Mouse (Mus musculus): ENCODE data around the gene 4930426L09Rik. TPM values are rescaled to one million over a fixed set of nuclear protein-coding genes. Genes with fewer than 3 reads are reported as not detected.
A peak's percentile ranks its signal among the peaks of the same experiment; 100 is the strongest.

Gene 4930426L09Rik
- total and polyA plus RNA-seq, 2 experiments from 2014 or later, result 0.36 to 4.1 TPM

DNA sequence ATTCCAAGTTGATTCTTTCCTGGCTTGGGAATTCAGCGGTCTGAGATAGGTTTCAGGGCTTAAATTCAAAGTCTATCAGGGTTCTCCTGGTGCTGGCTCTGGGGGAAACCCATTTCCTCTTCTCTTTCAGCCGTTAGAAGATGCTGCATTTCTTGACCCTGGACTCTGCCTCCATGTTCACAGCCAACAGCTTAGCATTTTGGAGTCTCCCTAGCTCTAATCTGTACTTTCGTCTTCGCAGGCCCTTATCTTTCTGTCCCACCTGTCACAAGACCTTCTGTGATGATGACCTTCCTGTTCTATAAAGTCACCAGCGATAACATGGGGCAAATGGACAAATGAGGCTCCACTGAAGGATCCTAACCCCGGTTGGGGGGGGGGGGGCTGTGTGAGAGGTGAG lies 13.3 kb downstream of the 4930426L09Rik start:
- H3K4me2 ChIP-seq (ENCODE audit: low read depth, low read length), result no peak overlapping the region
- no peaks in the 10 kb centered on the region for H3K4me1 ChIP-seq (ENCODE audit: control insufficient read depth, insufficient read depth)
- H3K4me3 ChIP-seq (ENCODE audit: low read depth, low read length), result no peak overlapping the region
- no peak for ATAC-seq (ENCODE audit: insufficient read depth, low read depth)
- no peak overlapping the region for H3K27ac ChIP-seq (ENCODE audit: low read depth)
- 53% methylated on average over 6 of the region's 6 CpGs for WGBS
- no peaks in the 10 kb centered on the region for H3K36me3 ChIP-seq (replicated peaks; ENCODE audit: control insufficient read depth, insufficient read depth, low read length)
- TF ChIP-seq CTCF (IDR thresholded peaks at IDR 0.05; ENCODE audit: low read depth), result no peak
- TF ChIP-seq EP300 (IDR thresholded peaks at IDR 0.05; ENCODE audit: low read depth), result no peak
- no peaks in the 10 kb centered on the region for H3K9me3 ChIP-seq (replicated peaks; ENCODE audit: control insufficient read depth, low read length)
- no peak overlapping the region for H3K9ac ChIP-seq (replicated peaks; ENCODE audit: low read depth, low read length)
- DNase-seq (ENCODE audit: low spot score), result no peak
- no peaks in the 10 kb centered on the region for H3K27me3 ChIP-seq (ENCODE audit: control insufficient read depth, insufficient read depth, low read length)

DNA sequence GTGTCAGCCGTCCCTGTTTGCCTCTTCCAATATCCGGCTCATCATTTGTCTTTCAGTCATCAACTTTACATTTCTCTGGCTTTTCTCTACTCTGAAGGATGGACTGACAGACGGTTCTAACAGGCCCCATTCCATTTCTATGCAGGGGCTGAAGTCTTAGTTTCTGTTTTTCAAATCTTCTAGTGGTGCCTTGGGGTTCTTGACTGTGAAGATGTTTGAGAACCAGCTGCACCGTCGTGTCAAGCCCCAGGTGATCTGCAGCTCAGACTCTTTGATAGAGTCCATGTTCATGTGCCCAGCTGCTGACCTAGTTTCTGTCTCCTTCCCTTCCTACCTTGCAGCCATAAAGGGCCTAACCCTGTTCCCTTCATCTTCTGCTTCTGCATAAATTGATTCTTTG lies 18.2 kb downstream of the 4930426L09Rik start:
- ATAC-seq (ENCODE audit: insufficient read depth, low read depth) (no peak), DNase-seq (ENCODE audit: low spot score) (no peak)
- Histone ChIP-seq H3K27me3 (ENCODE audit: control insufficient read depth, insufficient read depth, low read length) (no peaks in the 10 kb centered on the region), H3K4me2 (ENCODE audit: low read depth, low read length) (no peak overlapping the region), H3K27ac (ENCODE audit: low read depth) (peak overlapping the region; percentile 43; the same call in 1 of the 2 replicates), H3K36me3 (replicated peaks; ENCODE audit: control insufficient read depth, insufficient read depth, low read length) (no peaks in the 10 kb centered on the region), H3K9me3 (replicated peaks; ENCODE audit: control insufficient read depth, low read length) (no peaks in the 10 kb centered on the region), H3K4me3 (ENCODE audit: low read depth, low read length) (no peak overlapping the region), H3K4me1 (ENCODE audit: control insufficient read depth, insufficient read depth) (peaks cover 2% of the 10 kb centered on the region; the same call in 1 of the 2 replicates), H3K9ac (replicated peaks; ENCODE audit: low read depth, low read length) (no peak overlapping the region)
- 69% methylated on average over 5 of the region's 5 CpGs for WGBS
- no peak for TF ChIP-seq EP300 (IDR thresholded peaks at IDR 0.05; ENCODE audit: low read depth)
- TF ChIP-seq CTCF (IDR thresholded peaks at IDR 0.05; ENCODE audit: low read depth), result no peak

DNA sequence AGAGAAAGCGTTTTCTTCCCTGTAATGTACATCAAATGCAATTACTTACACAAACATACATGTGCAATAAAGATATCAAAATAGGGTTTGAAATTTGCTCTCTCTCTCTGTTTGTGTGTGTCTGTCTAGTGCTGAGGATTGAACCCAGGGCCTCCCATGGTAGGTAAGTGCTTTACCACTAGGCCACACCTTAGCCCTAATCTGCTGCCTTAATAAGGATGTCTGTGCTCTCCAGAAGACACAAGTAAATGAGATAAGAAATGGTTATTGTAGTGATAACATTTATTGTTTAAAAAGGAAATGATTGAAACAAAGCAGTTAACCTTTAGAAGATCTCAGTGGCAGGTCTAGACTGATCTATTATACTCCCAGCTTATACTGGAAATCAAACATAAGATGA lies 18.7 kb downstream of the 4930426L09Rik start:
- Histone ChIP-seq H3K4me3 (ENCODE audit: low read depth, low read length) (no peak overlapping the region), H3K9me3 (replicated peaks; ENCODE audit: control insufficient read depth, low read length) (no peaks in the 10 kb centered on the region), H3K9ac (replicated peaks; ENCODE audit: low read depth, low read length) (no peak overlapping the region), H3K4me1 (ENCODE audit: control insufficient read depth, insufficient read depth) (peaks cover 7% of the 10 kb centered on the region; the same call in 1 of the 2 replicates), H3K27me3 (ENCODE audit: control insufficient read depth, insufficient read depth, low read length) (no peaks in the 10 kb centered on the region), H3K4me2 (ENCODE audit: low read depth, low read length) (no peak overlapping the region), H3K27ac (ENCODE audit: low read depth) (peak overlapping the region; percentile 15; the same call in 1 of the 2 replicates), H3K36me3 (replicated peaks; ENCODE audit: control insufficient read depth, insufficient read depth, low read length) (no peaks in the 10 kb centered on the region)
- WGBS, result 88% methylated on average over 1 of the region's 1 CpGs
- DNase-seq (ENCODE audit: low spot score) (no peak), ATAC-seq (ENCODE audit: insufficient read depth, low read depth) (no peak)
- no peak for TF ChIP-seq EP300 (IDR thresholded peaks at IDR 0.05; ENCODE audit: low read depth)
- no peak for TF ChIP-seq CTCF (IDR thresholded peaks at IDR 0.05; ENCODE audit: low read depth)

DNA sequence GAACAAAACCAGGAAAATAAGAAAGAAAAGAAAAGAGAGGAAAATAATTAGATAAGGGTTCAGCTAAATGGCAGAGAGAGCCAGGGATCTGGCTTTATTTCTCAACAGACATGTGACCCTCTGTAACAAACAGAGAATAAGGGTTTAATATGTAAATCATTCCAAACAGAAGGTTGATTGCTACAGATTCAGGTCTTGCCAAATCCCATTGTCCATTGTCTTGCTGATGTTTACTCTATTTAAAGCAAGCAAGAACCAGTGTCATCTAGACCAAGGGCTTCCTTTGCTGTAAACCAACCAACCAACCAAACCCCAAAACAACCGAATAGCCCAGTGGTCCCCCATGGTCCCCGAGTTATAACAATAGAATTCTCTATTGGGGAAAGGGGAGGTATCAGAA lies 19.9 kb downstream of the 4930426L09Rik start:
- Histone ChIP-seq H3K4me1 (ENCODE audit: control insufficient read depth, insufficient read depth) (peaks cover 10% of the 10 kb centered on the region; the same call in 1 of the 2 replicates), H3K4me2 (ENCODE audit: low read depth, low read length) (no peak overlapping the region), H3K9me3 (replicated peaks; ENCODE audit: control insufficient read depth, low read length) (no peaks in the 10 kb centered on the region), H3K4me3 (ENCODE audit: low read depth, low read length) (no peak overlapping the region), H3K9ac (replicated peaks; ENCODE audit: low read depth, low read length) (no peak overlapping the region), H3K27me3 (ENCODE audit: control insufficient read depth, insufficient read depth, low read length) (no peaks in the 10 kb centered on the region), H3K36me3 (replicated peaks; ENCODE audit: control insufficient read depth, insufficient read depth, low read length) (no peaks in the 10 kb centered on the region), H3K27ac (ENCODE audit: low read depth) (no peak overlapping the region)
- DNase-seq (ENCODE audit: low spot score), result no peak
- no peak for ATAC-seq (ENCODE audit: insufficient read depth, low read depth)
- WGBS, result 88% methylated on average over 2 of the region's 2 CpGs
- no peak for TF ChIP-seq EP300 (IDR thresholded peaks at IDR 0.05; ENCODE audit: low read depth)
- no peak for TF ChIP-seq CTCF (IDR thresholded peaks at IDR 0.05; ENCODE audit: low read depth)

DNA sequence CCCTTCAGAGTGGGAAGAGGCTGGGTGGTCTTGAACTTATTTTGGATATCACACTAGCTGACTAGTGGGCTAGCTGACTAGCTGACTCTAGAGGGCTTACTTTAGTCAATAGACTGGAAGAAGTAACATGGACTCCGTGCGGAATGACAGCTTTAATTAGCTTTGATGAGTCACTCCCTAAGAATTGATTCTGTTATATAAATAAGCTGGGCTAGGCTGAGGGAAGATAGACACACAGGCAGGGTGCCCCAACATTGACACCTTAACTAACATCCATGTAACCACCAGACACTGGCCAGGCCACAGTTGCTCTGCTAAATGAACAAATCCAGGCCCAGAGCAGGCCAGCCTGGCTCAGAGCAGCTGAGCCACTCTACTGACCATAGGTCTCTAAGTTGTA lies 26.7 kb downstream of the 4930426L09Rik start:
- H3K9ac ChIP-seq (replicated peaks; ENCODE audit: low read depth, low read length), result no peak overlapping the region
- H3K27ac ChIP-seq (ENCODE audit: low read depth), result no peak overlapping the region
- H3K9me3 ChIP-seq (replicated peaks; ENCODE audit: control insufficient read depth, low read length), result peaks cover under 1% of the 10 kb centered on the region; the same call in 1 of the 2 replicates
- H3K4me1 ChIP-seq (ENCODE audit: control insufficient read depth, insufficient read depth), result peaks cover 13% of the 10 kb centered on the region; the same call in 1 of the 2 replicates
- H3K27me3 ChIP-seq (ENCODE audit: control insufficient read depth, insufficient read depth, low read length), result no peaks in the 10 kb centered on the region
- DNase-seq (ENCODE audit: low spot score) (peak; percentile 41), ATAC-seq (ENCODE audit: insufficient read depth, low read depth) (peak; percentile 71)
- H3K4me2 ChIP-seq (ENCODE audit: low read depth, low read length), result no peak overlapping the region
- TF ChIP-seq EP300 (IDR thresholded peaks at IDR 0.05; ENCODE audit: low read depth), result no peak
- TF ChIP-seq CTCF (IDR thresholded peaks at IDR 0.05; ENCODE audit: low read depth), result no peak
- WGBS, result 30% methylated on average over 2 of the region's 2 CpGs
- no peak overlapping the region for H3K4me3 ChIP-seq (ENCODE audit: low read depth, low read length)
- H3K36me3 ChIP-seq (replicated peaks; ENCODE audit: control insufficient read depth, insufficient read depth, low read length), result no peaks in the 10 kb centered on the region

DNA sequence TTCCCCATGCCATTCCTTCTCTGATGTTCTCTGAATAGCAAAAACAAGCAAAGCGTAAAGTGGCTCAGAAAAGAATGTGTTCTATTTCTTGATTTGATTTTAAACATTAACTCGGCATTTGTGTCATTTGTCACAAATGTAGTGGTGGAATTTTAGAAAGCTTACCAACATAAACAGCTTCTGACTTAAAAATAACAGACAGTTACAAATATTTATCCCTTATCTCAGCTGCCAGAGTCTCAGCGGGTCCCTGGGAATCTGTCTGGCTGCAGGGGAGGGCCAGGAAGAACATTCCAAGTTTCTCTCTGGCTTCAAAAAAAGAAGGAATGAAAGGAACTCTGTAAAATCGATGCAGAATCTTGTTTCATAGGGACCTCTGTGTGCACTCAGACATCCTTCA lies 39.3 kb downstream of the 4930426L09Rik start:
- Histone ChIP-seq H3K27me3 (ENCODE audit: control insufficient read depth, insufficient read depth, low read length) (no peaks in the 10 kb centered on the region), H3K36me3 (replicated peaks; ENCODE audit: control insufficient read depth, insufficient read depth, low read length) (no peaks in the 10 kb centered on the region), H3K27ac (ENCODE audit: low read depth) (no peak overlapping the region), H3K9me3 (replicated peaks; ENCODE audit: control insufficient read depth, low read length) (no peaks in the 10 kb centered on the region), H3K4me3 (ENCODE audit: low read depth, low read length) (no peak overlapping the region), H3K4me2 (ENCODE audit: low read depth, low read length) (no peak overlapping the region), H3K9ac (replicated peaks; ENCODE audit: low read depth, low read length) (no peak overlapping the region), H3K4me1 (ENCODE audit: control insufficient read depth, insufficient read depth) (no peaks in the 10 kb centered on the region)
- 30% methylated on average over 4 of the region's 4 CpGs for WGBS
- TF ChIP-seq CTCF (IDR thresholded peaks at IDR 0.05; ENCODE audit: low read depth), result no peak
- TF ChIP-seq EP300 (IDR thresholded peaks at IDR 0.05; ENCODE audit: low read depth), result no peak
- ATAC-seq (ENCODE audit: insufficient read depth, low read depth), result no peak
- no peak for DNase-seq (ENCODE audit: low spot score)
